Mouse (Mus musculus): ENCODE data around the gene Ggct. TPM values are rescaled to one million over a fixed set of nuclear protein-coding genes. Genes with fewer than 3 reads are reported as not detected.
A peak's percentile ranks its signal among the peaks of the same experiment; 100 is the strongest.

Ggct gene
- total RNA-seq (2021): 10 to 100 TPM; 32.7 to 36.9 TPM

GRCm38 (mm10) chr6:54992734-54993260 lies at the start of gene Ggct:
TSS of gene Ggct (minus strand) at chr6:54992950.
- DNase-seq (ENCODE audit: extremely low spot score in 1 of 2, low spot score in 1 of 2): peak; percentile 84 to 87

DNA sequence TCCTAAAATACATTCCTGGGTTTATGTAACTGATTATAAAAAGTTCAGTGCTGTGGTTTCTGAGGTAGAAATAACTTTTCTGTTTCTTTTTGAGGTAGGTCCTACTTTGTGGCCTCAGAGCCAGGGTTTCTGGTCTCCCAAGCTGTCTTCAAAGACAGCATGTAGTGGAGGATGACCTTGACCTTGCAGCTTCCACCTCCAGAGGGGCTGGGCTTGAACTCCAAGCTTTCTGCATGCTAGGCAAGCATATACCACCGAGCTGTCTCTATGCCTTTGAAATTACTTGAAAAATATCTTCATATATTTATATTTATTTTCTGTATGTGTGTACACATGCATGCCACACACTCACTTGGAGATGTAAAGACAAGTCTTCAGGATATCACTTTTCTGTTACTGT lies 47.3 kb upstream of the Ggct start:
- DNase-seq (ENCODE audit: extremely low spot score in 1 of 2, low spot score in 1 of 2): no peak

DNA sequence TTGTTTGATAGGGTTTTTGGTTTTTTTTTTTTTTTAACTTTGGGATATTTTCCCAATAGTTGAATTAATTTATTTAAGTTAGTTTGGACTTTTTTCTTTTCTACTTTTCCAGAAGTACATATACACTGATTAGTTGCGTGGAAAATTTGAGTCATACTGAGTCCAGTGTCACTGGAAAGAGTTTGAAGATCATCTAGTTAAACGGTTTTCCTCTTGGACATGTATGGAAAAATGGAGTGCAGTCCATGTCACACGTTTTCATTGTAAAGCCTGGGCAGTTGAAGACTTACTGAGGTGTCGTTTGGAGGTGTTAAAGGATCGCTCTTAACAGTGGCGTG lies 46.7 kb upstream of the Ggct start:
- DNase-seq (ENCODE audit: extremely low spot score in 1 of 2, low spot score in 1 of 2): no peak

DNA sequence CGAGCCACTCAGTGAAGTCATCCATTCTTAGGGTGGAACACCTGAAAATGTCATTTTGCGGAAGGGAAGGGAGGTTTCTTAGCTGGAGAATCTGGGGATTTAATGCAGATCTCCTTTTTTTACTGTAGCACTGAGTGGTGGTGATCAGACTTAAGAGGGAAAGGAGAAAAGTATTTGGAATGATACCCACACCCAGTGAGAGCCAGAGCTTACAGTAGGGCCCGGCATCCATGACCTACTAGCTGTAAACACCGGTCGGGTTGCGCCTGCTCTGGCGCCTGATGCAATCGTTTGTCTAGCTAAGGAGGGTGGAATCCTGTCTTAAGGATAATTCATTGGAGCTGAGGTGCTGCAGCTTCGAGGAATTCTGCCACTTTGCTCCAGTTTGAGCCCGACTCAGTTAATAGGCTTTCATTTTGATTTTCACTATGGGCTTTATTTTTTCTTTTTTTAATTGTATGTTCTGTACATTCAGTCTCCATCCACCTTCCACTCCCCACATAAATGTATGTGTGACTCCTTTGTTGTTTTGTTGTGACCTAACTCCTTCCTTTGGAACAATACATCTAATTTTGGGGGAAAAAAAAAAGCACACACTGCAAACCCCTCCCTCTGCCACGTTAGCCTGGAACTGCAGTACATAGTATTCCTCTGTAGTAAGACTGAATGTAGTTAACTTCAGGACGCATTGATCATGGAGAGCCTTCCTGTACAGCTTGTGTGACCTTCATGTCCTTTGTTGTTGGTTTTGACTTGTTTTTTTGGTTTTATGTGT lies 46.1 kb upstream of the Ggct start:
- no peak for DNase-seq (ENCODE audit: extremely low spot score in 1 of 2, low spot score in 1 of 2)

- DNase-seq (ENCODE audit: extremely low spot score in 1 of 2, low spot score in 1 of 2): peak; percentile 79 to 84
Observed at GRCm38 (mm10) chr6:55037799-55038670, 45.3 kb upstream of the Ggct start, which contains the start of gene Gars. TSS of gene Gars (plus strand) at chr6:55038007.

- DNase-seq (ENCODE audit: extremely low spot score in 1 of 2, low spot score in 1 of 2): no peak
Observed at GRCm38 (mm10) chr6:55036731-55037130, 44.0 kb upstream of the Ggct start.

GRCm38 (mm10) chr6:55027642-55028041 lies 34.9 kb upstream of the Ggct start:
- no peak for DNase-seq (ENCODE audit: extremely low spot score in 1 of 2, low spot score in 1 of 2)

DNA sequence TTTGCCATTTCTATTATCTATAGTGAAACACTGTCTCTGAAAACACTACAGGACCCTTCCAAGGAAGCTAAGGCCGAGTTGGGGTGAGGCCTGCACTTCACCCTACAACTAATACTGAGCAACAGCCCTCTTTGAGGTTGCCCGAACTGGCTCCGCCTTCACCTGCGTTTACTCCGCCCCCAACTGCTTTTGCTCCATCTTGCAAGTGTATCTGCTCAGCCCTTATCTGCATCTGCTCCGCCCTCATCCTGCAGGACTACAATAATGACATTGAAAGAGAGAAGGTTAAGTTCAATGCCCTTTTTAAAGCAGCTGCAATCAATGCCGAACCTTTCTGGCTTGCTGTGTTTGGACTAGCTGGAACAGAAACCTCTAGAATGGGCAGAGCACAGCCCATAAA lies 29.1 kb upstream of the Ggct start:
- no peak for DNase-seq (ENCODE audit: extremely low spot score in 1 of 2, low spot score in 1 of 2)

DNA sequence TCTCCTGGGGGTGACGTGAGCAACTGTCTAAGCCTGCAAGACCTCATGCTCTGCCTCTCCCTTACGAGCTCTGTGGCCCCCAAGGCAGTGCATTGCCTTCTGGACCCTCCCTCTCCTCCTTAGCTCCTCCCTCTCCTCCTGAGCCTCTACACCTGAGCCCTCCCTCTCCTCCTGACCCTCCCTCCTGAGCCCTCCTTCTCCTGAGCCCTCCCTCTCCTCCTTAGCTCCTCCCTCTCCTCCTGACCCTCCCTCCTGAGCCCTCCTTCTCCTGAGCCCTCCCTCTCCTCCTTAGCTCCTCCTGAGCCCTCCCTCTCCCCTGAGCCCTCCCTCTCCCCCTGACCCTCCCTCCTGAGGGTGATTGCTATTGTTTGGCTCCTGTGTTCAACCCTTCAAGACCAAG lies 25.7 kb upstream of the Ggct start:
- no peak for DNase-seq (ENCODE audit: extremely low spot score in 1 of 2, low spot score in 1 of 2)

DNA sequence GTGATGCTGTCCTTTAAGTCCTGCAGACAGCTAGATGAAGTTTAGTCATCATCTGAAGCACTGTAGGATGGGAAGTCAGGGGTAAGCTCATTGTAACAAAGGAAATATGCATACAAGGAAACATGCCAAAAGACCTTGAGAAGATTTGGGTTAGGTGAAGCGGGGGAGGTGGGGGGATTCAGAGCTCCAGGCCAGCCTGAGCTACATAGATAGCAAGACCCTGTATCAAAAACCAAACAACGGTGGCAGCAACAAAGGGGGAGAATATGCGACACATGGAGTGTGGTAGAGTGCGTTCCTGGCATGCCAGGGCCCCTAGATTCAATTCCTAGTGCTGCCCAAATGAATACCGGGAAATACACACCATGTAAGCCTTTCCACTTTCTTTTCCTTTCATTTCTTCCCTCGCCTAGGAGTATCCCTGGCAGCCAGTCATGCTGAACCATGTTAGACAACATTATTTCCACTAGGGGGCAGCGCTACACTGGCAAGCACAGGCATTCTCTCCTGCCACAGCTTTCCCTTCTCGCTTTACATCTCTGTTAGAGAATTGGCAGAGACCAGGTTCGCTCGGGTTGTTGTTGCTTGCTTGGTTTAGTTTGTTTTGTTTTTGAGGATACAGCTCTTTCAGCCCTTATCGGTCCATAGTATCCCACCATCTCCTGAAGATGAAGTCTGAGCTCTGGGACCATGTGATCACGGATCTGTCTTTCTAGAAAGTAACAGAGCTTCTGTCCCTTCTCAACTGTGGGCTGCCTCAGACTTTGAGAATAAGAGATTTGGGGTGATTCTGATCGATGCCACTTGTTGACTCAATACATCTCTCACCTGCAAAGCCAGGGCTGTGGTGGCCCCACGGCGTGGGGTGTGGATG lies 24.2 kb upstream of the Ggct start:
- DNase-seq (ENCODE audit: extremely low spot score in 1 of 2, low spot score in 1 of 2): peak in 1 of 2 experiments; percentile 48

GRCm38 (mm10) chr6:55016236-55016635 lies 23.5 kb upstream of the Ggct start:
- DNase-seq (ENCODE audit: extremely low spot score in 1 of 2, low spot score in 1 of 2): peak in 1 of 2 experiments; percentile 46

- DNase-seq (ENCODE audit: extremely low spot score in 1 of 2, low spot score in 1 of 2): no peak
Observed at GRCm38 (mm10) chr6:55014184-55014583, 21.4 kb upstream of the Ggct start.

DNA sequence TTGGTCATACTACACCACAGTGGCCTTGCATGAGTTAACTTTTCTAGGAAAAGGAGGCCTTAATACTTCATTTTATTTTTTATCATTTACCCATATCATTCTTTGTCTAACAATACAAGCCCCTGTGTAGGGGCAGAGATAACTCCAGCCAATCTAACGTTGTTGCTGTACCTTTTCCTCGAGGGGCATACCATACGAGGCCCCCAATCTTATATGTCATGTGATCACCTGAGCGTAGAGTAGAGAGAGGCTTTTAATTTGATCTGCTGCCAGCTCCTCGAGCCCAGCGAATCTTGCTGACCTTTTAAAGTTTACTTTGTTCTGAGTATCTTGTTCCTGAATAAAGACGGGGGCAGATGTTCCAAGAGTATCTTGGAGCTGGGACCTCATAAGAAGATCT lies 19.8 kb upstream of the Ggct start:
- no peak for DNase-seq (ENCODE audit: extremely low spot score in 1 of 2, low spot score in 1 of 2)

DNA sequence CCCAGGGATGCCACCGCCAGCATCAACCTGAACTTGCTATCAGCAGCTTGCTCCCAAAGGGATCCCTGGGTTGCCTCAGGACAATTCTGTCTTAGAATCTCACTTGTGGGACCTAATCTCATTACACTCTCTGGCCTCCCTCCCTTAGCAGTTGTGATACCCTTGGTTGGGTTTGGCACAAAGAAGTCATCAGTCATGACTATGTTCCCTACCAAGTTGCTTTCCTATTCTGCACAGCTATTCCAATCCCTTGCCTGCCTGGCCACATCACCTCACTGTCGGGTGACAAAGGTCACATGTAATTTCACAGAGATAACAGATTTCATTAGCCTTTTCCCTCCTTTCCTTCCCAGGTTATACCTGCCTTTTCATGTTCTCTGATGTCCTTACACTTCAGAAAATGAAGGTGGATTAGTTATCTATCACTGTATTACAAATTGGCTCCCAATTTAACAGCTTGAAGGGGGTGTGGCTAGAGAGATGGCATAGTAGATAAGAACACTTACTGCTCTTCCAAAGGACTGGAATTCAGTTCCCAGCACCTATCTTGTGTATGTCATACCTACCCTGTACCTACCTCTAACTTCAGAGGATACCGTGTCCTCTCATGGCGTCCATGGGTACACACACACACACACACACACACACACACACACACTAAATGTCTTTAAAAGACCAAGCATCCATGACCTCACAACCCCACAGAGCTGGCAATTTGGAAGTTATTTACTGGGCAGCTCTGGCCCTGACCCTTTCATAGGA lies 17.8 kb upstream of the Ggct start:
- DNase-seq (ENCODE audit: extremely low spot score in 1 of 2, low spot score in 1 of 2): no peak

DNA sequence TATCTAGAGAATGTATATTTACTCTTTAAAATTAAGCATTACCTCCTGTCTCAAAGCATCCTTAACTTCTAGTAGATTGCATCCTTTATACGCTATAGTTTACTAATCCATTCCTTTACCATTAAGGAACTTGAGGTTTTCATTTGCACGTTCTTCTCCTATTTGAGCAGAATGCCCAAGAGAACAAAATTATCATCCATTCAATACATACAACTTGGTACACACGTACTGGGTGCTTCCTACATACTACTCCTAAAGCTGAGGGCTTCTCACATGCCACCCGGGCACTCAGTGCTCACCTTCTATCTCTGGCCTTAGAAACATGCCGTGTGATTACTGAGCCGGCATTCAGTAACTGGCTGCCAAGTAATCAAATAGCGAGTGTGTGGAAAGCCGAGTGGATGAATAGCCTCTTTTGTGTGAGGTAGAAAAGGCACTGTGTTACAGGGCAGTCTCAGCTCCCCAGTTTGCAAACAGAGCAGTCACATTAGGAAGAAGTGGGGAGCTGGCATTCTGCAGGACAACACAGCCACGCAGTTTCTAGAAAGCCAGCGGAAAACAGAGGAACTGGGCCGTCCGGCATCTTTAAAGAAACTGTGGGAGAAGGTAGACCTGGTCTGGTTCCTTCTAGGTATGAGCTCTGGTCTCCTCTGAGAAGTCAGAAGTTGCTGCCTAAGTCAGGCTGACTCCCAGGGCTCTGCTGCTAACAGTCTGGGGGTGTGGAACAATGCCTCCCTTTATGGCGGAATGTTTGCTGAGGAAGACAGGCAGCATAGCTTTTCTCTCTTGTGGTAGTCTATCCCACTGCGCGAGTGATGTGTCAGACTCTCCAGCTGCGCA lies 16.9 kb upstream of the Ggct start:
- no peak for DNase-seq (ENCODE audit: extremely low spot score in 1 of 2, low spot score in 1 of 2)

- DNase-seq (ENCODE audit: extremely low spot score in 1 of 2, low spot score in 1 of 2): no peak
Observed at GRCm38 (mm10) chr6:55008401-55008800, 15.7 kb upstream of the Ggct start.

DNA sequence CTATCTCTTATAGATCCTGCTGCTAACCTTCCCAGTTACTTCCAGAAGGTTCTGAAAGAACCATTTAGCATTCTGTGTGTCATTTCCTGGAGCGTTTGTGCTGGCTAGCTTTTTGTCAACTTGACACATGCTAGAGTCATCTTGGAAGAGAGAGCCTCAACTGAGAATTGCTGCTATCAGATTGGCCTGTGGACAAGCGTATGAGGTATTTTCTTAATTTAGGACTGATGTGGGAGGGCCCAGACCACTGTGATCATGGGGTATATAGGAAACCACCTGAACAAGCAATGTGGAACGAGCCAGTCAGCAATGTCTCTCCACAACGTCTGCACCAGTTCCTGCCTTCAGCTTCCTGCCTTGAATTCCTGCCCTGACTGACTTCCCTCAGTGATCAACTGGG lies 10.8 kb upstream of the Ggct start:
- no peak for DNase-seq (ENCODE audit: extremely low spot score in 1 of 2, low spot score in 1 of 2)

DNA sequence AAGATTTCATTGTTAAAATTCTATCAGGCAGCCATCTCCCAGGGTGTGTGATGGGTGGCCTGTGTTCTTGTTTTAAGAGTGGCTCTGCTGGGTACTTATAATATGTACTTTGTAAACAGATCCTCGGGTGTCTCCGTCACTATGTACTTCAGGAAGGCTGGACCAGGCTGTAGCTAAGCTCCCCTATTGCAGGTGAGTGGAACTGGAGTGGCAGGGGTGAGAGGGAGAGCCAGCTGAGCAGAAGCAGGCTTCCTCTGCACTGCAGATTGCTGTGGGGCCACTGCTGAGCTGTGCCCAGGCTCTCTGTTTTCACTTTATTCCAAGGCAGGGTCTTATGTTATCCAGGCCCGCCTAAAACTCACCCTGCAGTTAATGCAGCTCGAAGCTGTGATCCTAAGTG lies 9.7 kb upstream of the Ggct start:
- DNase-seq (ENCODE audit: extremely low spot score in 1 of 2, low spot score in 1 of 2): no peak

DNA sequence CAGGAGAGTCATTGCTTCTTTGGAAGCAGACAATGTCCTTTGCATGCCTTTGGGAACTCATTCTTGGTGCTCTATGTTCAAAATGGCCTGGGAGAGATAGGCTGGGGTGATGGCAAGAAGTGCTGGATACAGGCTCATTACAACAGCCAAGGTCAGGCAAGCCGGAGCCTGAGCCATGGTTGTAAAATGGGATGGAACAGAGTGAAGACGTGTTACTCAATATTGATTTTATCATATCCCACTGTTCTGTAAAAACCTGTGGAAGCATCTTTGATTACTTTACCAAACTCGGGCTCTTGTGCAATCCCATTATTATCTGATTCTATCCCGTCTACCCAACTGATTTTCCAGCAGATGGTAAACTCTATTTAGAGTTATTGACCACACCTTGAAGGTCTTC lies 8.6 kb upstream of the Ggct start:
- DNase-seq (ENCODE audit: extremely low spot score in 1 of 2, low spot score in 1 of 2): no peak
